Mouse (Mus musculus) hindbrain, embryonic 12.5 days (tissue): ENCODE measurements around the gene Hspb7. TPM values are rescaled to one million over a fixed set of nuclear protein-coding genes. Genes with fewer than 3 reads are reported as not detected.
A peak's percentile ranks its signal among the peaks of the same experiment; 100 is the strongest.

Experiments used
- ATAC-seq: fragments of 200-750 bp; cut with Nextera tagmentation; 2 replicates; pipeline ENCODE4 v1.8.0; 2017; ENCODE audit warnings: moderate TSS enrichment; ENCODE audit not compliant: low FRiP score
- H3K27ac ChIP-seq: fragments of 300-500 bp; sonication (generic); 2 replicates; pipeline ENCODE4 v1.5.1; 2016; ENCODE audit warnings: mild to moderate bottlenecking
- H3K27me3 ChIP-seq: fragments of 300-500 bp; sonication (generic); 2 replicates; pipeline ENCODE4 v1.6.1; 2016; ENCODE audit warnings: mild to moderate bottlenecking
- H3K36me3 ChIP-seq: fragments of 300-500 bp; sonication (generic); 2 replicates; pipeline ENCODE4 v1.6.1; 2016; ENCODE audit warnings: mild to moderate bottlenecking
- H3K4me1 ChIP-seq: fragments of 300-500 bp; sonication (generic); 2 replicates; pipeline ENCODE4 v1.6.1; 2016
- H3K4me2 ChIP-seq: fragments of 300-500 bp; sonication (generic); replicated peaks from 2 replicates; pipeline ENCODE4 v1.6.1; 2016; ENCODE audit warnings: mild to moderate bottlenecking
- H3K4me3 ChIP-seq: fragments of 300-500 bp; sonication (generic); 2 replicates; pipeline ENCODE4 v1.5.1; 2016; ENCODE audit warnings: mild to moderate bottlenecking
- H3K9ac ChIP-seq: fragments of 300-500 bp; sonication (generic); 2 replicates; pipeline ENCODE4 v1.6.1; 2016; ENCODE audit warnings: mild to moderate bottlenecking, moderate library complexity
- H3K9me3 ChIP-seq: fragments of 300-500 bp; sonication (generic); replicated peaks from 2 replicates; pipeline ENCODE4 v1.6.1; 2016; ENCODE audit warnings: mild to moderate bottlenecking
- WGBS: fragments of 180-500 bp; shearing (Covaris S2); methylation state at CpG from one replicate; pipeline ENCODE4 v1.1.7; 2016; 5-methylcytosine and 5-hydroxymethylcytosine counted together
- polyA plus RNA-seq: library from polyadenylated mRNA; unstranded; fragments of >200 nt; fragmentation: Nextera tagmentation; extraction: Ambion mirVana; gene quantifications from 2 replicates; pipeline ENCODE4 v1.2.1, GENCODE M21; 2016

Gene Hspb7
- polyA plus RNA-seq, 1 experiment from 2014 or later, result not detected

- H3K9me3 ChIP-seq, result no peaks in the 10 kb centered on the region
- ATAC-seq, result no peak
- H3K27me3 ChIP-seq, result peaks cover 26% of the 10 kb centered on the region
- H3K36me3 ChIP-seq, result no peaks in the 10 kb centered on the region
- H3K4me2 ChIP-seq, result no peak within 1 kb of the TSS
- peaks cover 6% of the 10 kb centered on the region for H3K4me1 ChIP-seq
- WGBS, result 67% methylated on average over 12 of the region's 12 CpGs
- H3K4me3 ChIP-seq, result no peak within 1 kb of the TSS
- no peak within 1 kb of the TSS for H3K9ac ChIP-seq
- no peak within 1 kb of the TSS for H3K27ac ChIP-seq
Observed at GRCm38 (mm10) chr4:141398545-141398944, 22.0 kb upstream of the Hspb7 start, which contains the start of gene Clcnka. Clcnka (minus strand) TSS chr4:141398724.

- ATAC-seq, result no peak
- no peak overlapping the region for H3K9ac ChIP-seq
- H3K27me3 ChIP-seq, result peaks cover 23% of the 10 kb centered on the region
- no peaks in the 10 kb centered on the region for H3K36me3 ChIP-seq
- 86% methylated on average over 15 of the region's 15 CpGs for WGBS
- no peaks in the 10 kb centered on the region for H3K9me3 ChIP-seq
- H3K4me1 ChIP-seq, result peaks cover 11% of the 10 kb centered on the region
- H3K4me2 ChIP-seq, result no peak overlapping the region
- H3K27ac ChIP-seq, result no peak overlapping the region
- H3K4me3 ChIP-seq, result no peak overlapping the region
Observed at GRCm38 (mm10) chr4:141400171-141400570, 20.4 kb upstream of the Hspb7 start.

DNA sequence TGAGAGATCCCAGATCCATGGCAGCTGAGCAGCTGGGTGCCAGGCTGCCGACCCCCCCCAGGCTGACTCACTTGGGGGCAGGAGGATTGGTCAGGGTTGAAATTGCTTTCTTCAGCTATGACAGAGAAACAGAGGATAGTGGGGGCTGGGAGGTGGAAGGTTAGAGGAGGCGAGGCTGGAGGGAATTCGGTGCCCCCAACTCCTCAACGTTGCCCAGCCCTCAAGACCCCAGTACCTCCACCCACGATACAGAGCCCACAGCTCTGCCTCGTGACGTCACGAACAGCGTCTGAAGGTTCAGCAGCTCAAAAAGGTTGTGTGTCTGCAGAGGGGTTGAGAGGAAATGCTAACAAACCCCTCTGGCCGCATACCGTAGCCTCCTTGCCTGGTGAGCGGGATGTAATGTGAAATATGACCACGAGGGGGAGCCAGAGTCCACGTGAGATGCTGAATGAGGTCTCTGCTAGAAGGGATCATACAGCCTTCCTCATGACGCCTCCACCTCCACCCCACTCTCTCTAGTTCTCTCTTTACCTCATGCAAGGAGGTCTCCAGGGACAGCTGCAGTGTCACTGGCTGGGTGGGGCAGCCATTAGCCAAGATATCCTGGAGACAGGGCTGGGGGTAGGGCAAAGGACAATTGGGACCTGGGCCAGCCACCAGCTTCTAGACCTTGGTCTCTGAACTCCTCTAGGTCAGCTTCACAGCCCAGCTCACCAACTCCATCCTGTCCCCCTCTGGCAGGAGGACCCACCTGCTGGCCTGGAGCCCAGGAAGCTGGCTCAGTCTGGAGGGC, 15.9 kb upstream of the Hspb7 start:
- Histone ChIP-seq H3K4me3 (no peak overlapping the region), H3K4me1 (peaks cover 5% of the 10 kb centered on the region; the same call in 1 of the 2 replicates), H3K9ac (peak overlapping the region; percentile 41), H3K4me2 (peak overlapping the region; percentile 46), H3K9me3 (no peaks in the 10 kb centered on the region), H3K36me3 (no peaks in the 10 kb centered on the region), H3K27ac (no peak overlapping the region), H3K27me3 (peaks cover 17% of the 10 kb centered on the region)
- ATAC-seq, result peak; percentile 81
- 14% methylated on average over 15 of the region's 15 CpGs for WGBS

DNA sequence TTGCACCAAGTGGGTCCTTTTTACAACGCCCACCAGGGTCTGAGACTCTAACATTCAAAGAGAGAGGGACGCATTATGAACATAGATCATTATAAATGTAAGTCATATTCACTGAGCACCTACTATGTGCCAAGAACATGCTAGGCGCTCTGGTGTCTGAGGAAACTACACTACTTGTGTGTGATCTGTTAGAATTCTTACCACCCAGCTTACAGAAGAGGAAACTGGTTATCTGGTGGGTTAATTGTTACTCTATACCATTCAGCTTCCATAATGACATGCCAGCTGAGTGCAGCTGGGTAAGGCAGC, 15.3 kb upstream of the Hspb7 start:
- no peak overlapping the region for H3K4me3 ChIP-seq
- no peak for ATAC-seq
- H3K9ac ChIP-seq, result no peak overlapping the region
- no peaks in the 10 kb centered on the region for H3K36me3 ChIP-seq
- 83% methylated on average over 3 of the region's 3 CpGs for WGBS
- no peak overlapping the region for H3K27ac ChIP-seq
- peaks cover 5% of the 10 kb centered on the region; the same call in 1 of the 2 replicates for H3K4me1 ChIP-seq
- no peaks in the 10 kb centered on the region for H3K9me3 ChIP-seq
- H3K4me2 ChIP-seq, result no peak overlapping the region
- H3K27me3 ChIP-seq, result peaks cover 17% of the 10 kb centered on the region

DNA sequence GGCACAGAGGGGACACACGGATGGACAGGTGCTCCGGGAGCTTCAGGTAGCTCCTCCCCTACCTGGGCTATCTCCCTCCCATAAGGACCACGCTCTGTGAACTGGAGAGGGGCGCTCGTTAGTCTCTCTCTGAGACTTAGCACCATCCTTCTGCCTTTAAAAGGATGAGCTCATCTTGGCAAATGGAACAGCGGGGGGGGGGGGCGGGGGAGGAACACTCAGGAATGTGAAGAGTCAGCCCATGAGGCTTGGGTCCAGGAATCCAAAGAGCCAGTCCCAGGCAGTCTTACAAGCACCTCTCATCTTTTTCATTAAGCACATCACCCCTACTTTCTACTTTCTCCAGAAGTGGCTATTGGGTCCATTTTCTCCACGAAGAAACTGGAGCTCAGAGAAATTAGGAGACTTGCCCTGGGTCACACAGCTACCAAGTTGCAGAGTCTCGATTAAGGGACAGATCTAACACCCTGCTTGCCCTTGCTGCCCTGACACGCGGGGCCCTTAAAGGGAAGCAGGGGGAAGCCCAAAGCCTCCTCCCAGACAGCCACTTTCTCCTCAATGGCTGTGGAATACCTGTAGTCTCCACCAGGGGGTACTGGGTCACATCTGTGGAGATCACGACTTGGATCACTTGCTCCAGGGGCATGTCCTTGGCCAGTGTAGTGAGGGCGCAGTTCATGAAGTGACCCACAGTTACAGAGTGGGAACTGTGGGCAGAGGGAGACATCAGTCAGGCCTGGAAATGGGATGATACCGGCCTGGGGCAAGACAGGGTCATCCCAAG, 13.9 kb upstream of the Hspb7 start:
- WGBS, result 49% methylated on average over 13 of the region's 14 CpGs
- no peak for ATAC-seq
- H3K9ac ChIP-seq, result no peak overlapping the region
- H3K27me3 ChIP-seq, result peaks cover 22% of the 10 kb centered on the region
- no peak overlapping the region for H3K27ac ChIP-seq
- H3K4me1 ChIP-seq, result peaks cover 5% of the 10 kb centered on the region; the same call in 1 of the 2 replicates
- H3K4me3 ChIP-seq, result no peak overlapping the region
- no peak overlapping the region for H3K4me2 ChIP-seq
- H3K36me3 ChIP-seq, result no peaks in the 10 kb centered on the region
- no peaks in the 10 kb centered on the region for H3K9me3 ChIP-seq

GRCm38 (mm10) chr4:141408577-141408976, 12.0 kb upstream of the Hspb7 start:
- Histone ChIP-seq H3K9me3 (no peaks in the 10 kb centered on the region), H3K9ac (no peak overlapping the region), H3K4me2 (no peak overlapping the region), H3K36me3 (no peaks in the 10 kb centered on the region), H3K27me3 (peaks cover 25% of the 10 kb centered on the region), H3K27ac (no peak overlapping the region), H3K4me1 (peaks cover 5% of the 10 kb centered on the region; the same call in 1 of the 2 replicates), H3K4me3 (no peak overlapping the region)
- ATAC-seq, result no peak
- 90% methylated on average over 3 of the region's 3 CpGs for WGBS

DNA sequence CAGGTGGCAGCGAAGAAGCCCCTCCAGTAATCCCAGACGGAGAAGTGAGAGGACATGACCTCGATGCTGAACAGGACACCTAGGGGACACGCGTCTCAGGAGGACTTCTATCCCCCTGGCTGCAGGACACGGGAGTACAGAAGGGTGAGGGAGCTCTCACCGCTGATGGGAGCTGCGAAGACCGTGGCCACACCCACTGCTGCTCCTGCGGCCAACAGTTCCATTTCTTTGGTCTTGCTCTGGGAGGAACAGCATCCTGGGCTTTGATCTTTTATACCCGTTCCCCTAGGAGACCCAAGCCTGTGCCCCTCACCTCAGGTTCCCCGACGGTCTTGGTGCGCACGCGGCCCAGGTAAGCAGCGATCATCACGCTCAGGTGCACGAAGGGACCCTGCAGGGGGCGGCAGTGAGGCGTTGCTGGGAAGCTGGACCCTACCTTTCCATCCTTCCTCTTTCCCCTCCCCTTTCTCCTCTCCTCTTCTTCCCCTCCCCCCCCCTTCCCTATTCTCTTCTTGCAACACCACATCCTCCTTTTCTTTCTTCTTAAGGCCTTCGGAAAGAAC, 9.1 kb upstream of the Hspb7 start:
- no peak overlapping the region for H3K9ac ChIP-seq
- no peak for ATAC-seq
- no peaks in the 10 kb centered on the region for H3K4me1 ChIP-seq
- H3K27ac ChIP-seq, result no peak overlapping the region
- 18% methylated on average over 22 of the region's 22 CpGs for WGBS
- peaks cover 20% of the 10 kb centered on the region for H3K27me3 ChIP-seq
- H3K36me3 ChIP-seq, result no peaks in the 10 kb centered on the region
- H3K9me3 ChIP-seq, result no peaks in the 10 kb centered on the region
- no peak overlapping the region for H3K4me2 ChIP-seq
- no peak overlapping the region for H3K4me3 ChIP-seq

DNA sequence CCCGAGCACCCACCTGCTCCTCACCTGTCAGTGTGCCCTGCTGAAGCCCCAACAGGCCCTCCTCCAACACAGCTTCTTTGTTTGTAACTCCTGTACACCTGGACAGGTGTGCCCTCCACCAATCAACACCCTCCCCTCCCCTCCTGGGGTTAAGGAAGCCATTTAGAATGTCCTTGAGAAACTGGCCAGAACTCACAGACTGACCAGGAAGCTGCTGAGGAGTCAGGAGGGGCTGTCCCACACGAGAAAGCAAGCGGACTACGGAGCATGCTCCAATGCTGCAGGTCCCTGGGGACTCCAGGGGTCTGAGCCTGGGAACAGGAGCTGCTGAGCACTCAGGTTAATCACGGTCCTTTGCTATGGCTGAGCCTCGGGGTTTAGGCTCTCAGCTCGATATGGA, 4.7 kb upstream of the Hspb7 start, which contains the start of gene Clcnkb:
Gene Clcnkb, minus strand, starts transcription at position 91 of the 400 bp plus-strand sequence.
- ATAC-seq, result no peak
- WGBS, result 63% methylated on average over 7 of the region's 7 CpGs

DNA sequence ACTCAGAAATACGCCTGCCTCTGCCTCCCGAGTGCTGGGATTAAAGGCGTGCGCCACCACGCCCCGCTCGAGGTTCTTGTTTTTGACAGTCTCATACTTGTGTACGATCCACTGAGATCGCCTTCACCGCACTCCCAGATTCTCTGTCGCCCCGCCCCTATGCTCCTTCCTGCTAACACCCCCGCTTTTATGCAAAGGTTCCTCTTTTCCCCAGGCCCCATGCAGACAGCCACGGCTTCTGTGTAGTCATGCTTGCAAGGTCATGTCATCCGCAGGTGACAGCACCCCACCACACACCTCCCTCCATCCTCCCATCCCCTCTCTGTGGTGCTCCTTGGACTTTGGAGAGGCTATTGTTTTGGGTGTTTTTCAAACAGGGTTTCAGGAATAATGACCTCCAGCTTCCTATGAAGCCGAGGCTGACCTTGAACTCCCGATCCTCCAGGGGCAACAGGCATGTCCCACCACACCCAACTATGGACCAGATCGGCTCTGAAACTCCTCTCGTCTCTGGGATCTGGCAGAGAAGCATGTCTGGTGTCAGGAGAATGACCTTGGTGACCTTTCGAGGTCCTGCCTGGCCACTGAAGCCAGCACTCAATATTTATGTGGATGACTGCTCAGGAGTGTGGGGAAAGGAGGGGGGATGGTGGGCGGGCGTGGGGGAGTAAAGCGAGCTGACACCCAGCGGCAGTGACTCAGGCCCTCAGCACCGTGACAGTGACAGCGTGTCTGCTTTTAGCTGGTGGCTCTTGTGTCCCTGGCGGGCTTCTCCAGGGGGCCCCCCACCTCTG, 984 bp upstream of the Hspb7 start:
- 60% methylated on average over 27 of the region's 27 CpGs for WGBS

More for the DNA sequence above, 4.7 kb upstream of the Hspb7 start, which contains the start of gene Clcnkb:
- Histone ChIP-seq H3K36me3 (no peaks in the 10 kb centered on the region), H3K4me3 (no peak within 1 kb of the TSS), H3K9me3 (no peaks in the 10 kb centered on the region), H3K27me3 (peaks cover 12% of the 10 kb centered on the region), H3K27ac (no peak within 1 kb of the TSS), H3K4me1 (no peaks in the 10 kb centered on the region), H3K9ac (no peak within 1 kb of the TSS), H3K4me2 (no peak within 1 kb of the TSS)

GRCm38 (mm10) chr4:141420886-141421285, 307 bp downstream of the Hspb7 start:
- Histone ChIP-seq H3K9ac (no peak overlapping the region), H3K4me1 (peaks cover 6% of the 10 kb centered on the region), H3K4me2 (no peak overlapping the region), H3K9me3 (no peaks in the 10 kb centered on the region), H3K4me3 (no peak overlapping the region), H3K27me3 (peaks cover 38% of the 10 kb centered on the region), H3K36me3 (no peaks in the 10 kb centered on the region), H3K27ac (no peak overlapping the region)
- no peak for ATAC-seq
- 55% methylated on average over 9 of the region's 9 CpGs for WGBS

More for the DNA sequence above, 984 bp upstream of the Hspb7 start:
- H3K4me2 ChIP-seq, result no peak overlapping the region
- H3K4me3 ChIP-seq, result no peak overlapping the region
- no peak overlapping the region for H3K9ac ChIP-seq
- no peak for ATAC-seq
- H3K4me1 ChIP-seq, result no peaks in the 10 kb centered on the region
- H3K27me3 ChIP-seq, result peaks cover 30% of the 10 kb centered on the region
- H3K27ac ChIP-seq, result no peak overlapping the region
- no peaks in the 10 kb centered on the region for H3K9me3 ChIP-seq
- no peaks in the 10 kb centered on the region for H3K36me3 ChIP-seq

- Histone ChIP-seq H3K9me3 (no peaks in the 10 kb centered on the region), H3K4me2 (no peak overlapping the region), H3K36me3 (no peaks in the 10 kb centered on the region), H3K4me1 (peaks cover 10% of the 10 kb centered on the region), H3K4me3 (no peak overlapping the region), H3K9ac (no peak overlapping the region; the same call in 1 of the 2 replicates), H3K27me3 (peaks cover 43% of the 10 kb centered on the region), H3K27ac (no peak overlapping the region)
- no peak for ATAC-seq
- 81% methylated on average over 14 of the region's 14 CpGs for WGBS
Observed at GRCm38 (mm10) chr4:141421423-141421822, 844 bp downstream of the Hspb7 start.

DNA sequence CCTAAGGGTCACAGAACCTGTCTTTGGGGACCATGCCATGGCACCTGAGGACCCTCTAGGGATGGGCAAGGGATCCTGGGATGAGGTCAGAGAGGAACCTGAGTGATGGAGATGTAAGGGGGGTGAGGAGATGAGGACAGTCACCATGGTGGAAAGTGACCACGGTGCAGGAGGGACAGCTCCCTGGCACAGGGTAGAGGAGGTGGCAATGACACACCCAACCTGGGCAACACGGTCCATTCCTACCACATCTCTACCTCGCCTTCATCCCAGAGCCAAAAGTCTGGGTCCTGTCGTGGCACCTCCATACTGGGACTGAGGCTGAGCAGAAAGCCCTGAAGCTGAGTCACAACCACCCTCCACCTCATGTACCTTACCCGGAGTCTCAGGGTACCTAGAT, 2.3 kb downstream of the Hspb7 start:
- H3K36me3 ChIP-seq, result no peaks in the 10 kb centered on the region
- no peaks in the 10 kb centered on the region for H3K9me3 ChIP-seq
- H3K27ac ChIP-seq, result no peak overlapping the region
- H3K4me1 ChIP-seq, result peaks cover 10% of the 10 kb centered on the region
- no peak overlapping the region for H3K4me2 ChIP-seq
- H3K9ac ChIP-seq, result no peak overlapping the region
- ATAC-seq, result no peak
- WGBS, result 89% methylated on average over 5 of the region's 5 CpGs
- no peak overlapping the region for H3K4me3 ChIP-seq
- H3K27me3 ChIP-seq, result peaks cover 50% of the 10 kb centered on the region
